Mouse (Mus musculus): ENCODE results near the gene Cybrd1.

Cybrd1 gene

GRCm38 (mm10) chr2:71173031-71173430 is 55.3 kb downstream of the Cybrd1 start:
- in situ Hi-C loops (cut with MboI, MseI): no loop called here

- in situ Hi-C loops (cut with MboI, MseI): no loop called here
Measured at GRCm38 (mm10) chr2:71176329-71177249, 58.9 kb downstream of the Cybrd1 start.

- in situ Hi-C loops (cut with MboI, MseI): no loop called here
Measured at GRCm38 (mm10) chr2:71177250-71177615, 59.5 kb downstream of the Cybrd1 start.

- in situ Hi-C loops (cut with MboI, MseI): no loop called here
Measured at GRCm38 (mm10) chr2:71177760-71178159, 60.0 kb downstream of the Cybrd1 start.

- in situ Hi-C loops (cut with MboI, MseI): no loop called here
Measured at GRCm38 (mm10) chr2:71179716-71180115, 62.0 kb downstream of the Cybrd1 start.

GRCm38 (mm10) chr2:71180566-71181217 is 63.0 kb downstream of the Cybrd1 start:
- in situ Hi-C loops (cut with MboI, MseI): no loop called here

- in situ Hi-C loops (cut with MboI, MseI): no loop called here
Measured at GRCm38 (mm10) chr2:71187950-71188349, 70.2 kb downstream of the Cybrd1 start.

GRCm38 (mm10) chr2:71188861-71189260 is 71.1 kb downstream of the Cybrd1 start:
- in situ Hi-C loops (cut with MboI, MseI): no loop called here

GRCm38 (mm10) chr2:71191391-71192194 is 73.9 kb downstream of the Cybrd1 start:
- in situ Hi-C loops (cut with MboI, MseI): no loop called here

GRCm38 (mm10) chr2:71192195-71192807 is 74.6 kb downstream of the Cybrd1 start:
- in situ Hi-C loops (cut with MboI, MseI): no loop called here
